Mouse (Mus musculus) testis, adult 2 months (tissue): Measurements from ENCODE around the gene Prr29.

Source experiments
- CTCF ChIP-seq: fragments of 200-500 bp; IDR thresholded peaks from 2 replicates; pipeline ENCODE4 v1.5.1; 2012; ENCODE audit warnings: low read depth, mild to moderate bottlenecking, inconsistent platforms, low read length, moderate library complexity; ENCODE audit not compliant: control insufficient read depth, insufficient read depth, insufficient replicate concordance
- POLR2A ChIP-seq: fragments of 200-500 bp; IDR thresholded peaks from 2 replicates; pipeline ENCODE4 v1.6.1; 2012; ENCODE audit warnings: low read depth, mild to moderate bottlenecking, inconsistent platforms, low read length, moderate library complexity; ENCODE audit not compliant: control insufficient read depth

GRCm38 (mm10) chr11:106351253-106351652 is 14.0 kb upstream of the Prr29 start:
- TF ChIP-seq POLR2A (no peak), CTCF (no peak)
